12 mouse cellular contexts compared by ENCODE assay signal in the genomic region with DNA sequence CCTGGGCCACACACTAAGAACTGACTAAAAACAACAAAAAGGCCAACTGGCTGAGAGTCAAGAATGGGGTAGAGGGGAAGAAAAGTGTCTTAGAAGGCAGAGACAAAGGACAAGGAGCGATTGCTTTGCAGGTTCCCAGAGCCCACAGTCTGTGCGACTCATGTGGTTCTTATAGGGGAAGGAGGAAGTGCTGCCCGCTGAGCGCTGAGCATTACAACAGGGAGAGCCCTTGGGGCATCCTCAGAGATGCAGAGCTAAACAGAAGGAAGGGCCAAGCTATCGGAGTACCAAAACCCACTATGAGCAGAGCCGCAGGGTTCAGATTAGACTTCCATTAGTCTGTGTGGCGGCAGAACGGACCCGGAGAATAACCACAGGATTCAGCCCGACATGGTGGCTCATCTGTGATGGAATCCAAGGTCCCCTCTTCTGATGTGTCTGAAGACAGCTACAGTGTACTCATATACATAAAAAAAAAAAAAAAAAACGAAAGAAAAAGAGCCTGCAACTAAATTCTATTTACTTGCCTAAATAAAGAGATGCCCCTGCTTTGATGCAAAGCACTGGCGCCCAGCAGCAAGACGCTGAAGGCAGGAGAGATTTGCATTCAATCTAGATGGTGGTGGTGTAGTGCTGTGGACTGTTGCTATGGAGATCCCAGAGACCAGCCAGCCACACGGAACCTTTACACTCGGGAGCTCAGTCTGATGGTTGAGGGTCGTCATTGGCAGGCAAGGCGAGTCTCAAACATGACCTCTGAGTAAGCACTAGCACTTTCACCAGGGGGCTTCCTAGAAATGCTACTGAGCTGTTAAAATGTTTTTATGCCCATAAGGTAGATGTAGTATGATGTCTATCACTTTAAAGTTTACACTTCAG. TPM values are rescaled to one million over a fixed set of nuclear protein-coding genes. Genes with fewer than 3 reads are reported as not detected.
DNase-seq lines count a peak whose midpoint lies in the region; ATAC-seq lines count a peak whose summit lies in the region.
"Had no signal": no experiment of that assay in that cellular context is flagged by ENCODE, and none has a peak within 500 bp of the region (broad histone marks: within the 10 kb centered on the region; RNA-seq: fewer than 3 reads in every experiment).

No protein-coding gene starts in this region.

- 0 out of 2 replicates have a peak, but pooled peaks cover 10% of the 10 kb centered on the region for H3K4me1 ChIP-seq in heart, embryonic 12.5 days (replicated peaks)
- H3K4me1 ChIP-seq in hindbrain, embryonic 16.5 days (ENCODE audit: control insufficient read depth, insufficient read depth, low read depth, low read length) = peaks cover 4% of the 10 kb centered on the region
- no peaks in the 10 kb centered on the region for H3K4me1 ChIP-seq in neural tube, embryonic 14.5 days (ENCODE audit: control insufficient read depth, insufficient read depth, low read length)

- H3K4me3 ChIP-seq in heart, embryonic 12.5 days = no peak overlapping the region
- H3K4me3 ChIP-seq in hindbrain, embryonic 16.5 days (ENCODE audit: low read length) = no peak overlapping the region
- H3K4me3 ChIP-seq in neural tube, embryonic 14.5 days (ENCODE audit: low read depth, low read length) = no peak overlapping the region
- H3K4me3 ChIP-seq: heart, adult 2 months had no signal

- H3K36me3 ChIP-seq in heart, embryonic 12.5 days = no peaks in the 10 kb centered on the region
- H3K36me3 ChIP-seq in hindbrain, embryonic 16.5 days (ENCODE audit: control insufficient read depth, insufficient read depth, low read length) = no peaks in the 10 kb centered on the region
- no peaks in the 10 kb centered on the region for H3K36me3 ChIP-seq in neural tube, embryonic 14.5 days (ENCODE audit: control insufficient read depth, insufficient read depth, low read length)

- H3K9me3 ChIP-seq in heart, embryonic 12.5 days (replicated peaks) = no peaks in the 10 kb centered on the region
- no peaks in the 10 kb centered on the region for H3K9me3 ChIP-seq in hindbrain, embryonic 16.5 days (ENCODE audit: control insufficient read depth, low read length)
- no peaks in the 10 kb centered on the region for H3K9me3 ChIP-seq in neural tube, embryonic 14.5 days (ENCODE audit: control insufficient read depth, low read length)

- peak; percentile 68 for DNase-seq in heart, adult 11 months
- peak; percentile 62 for DNase-seq in ZHBTc4 (ENCODE audit: low read depth, low spot score)
- no peak for DNase-seq in urinary bladder, adult 18-20 months (ENCODE audit: low spot score in 2 of 2)
- no peak for DNase-seq in kidney, adult 9 months
- DNase-seq: adrenal gland, postnatal 25 days; cerebellum, adult 8-10 months; heart, adult 2 months; lung, adult 18-20 months had no signal

- no peak overlapping the region for H3K9ac ChIP-seq in heart, embryonic 12.5 days
- no peak overlapping the region for H3K9ac ChIP-seq in hindbrain, embryonic 16.5 days (ENCODE audit: low read depth, low read length)
- no peak overlapping the region for H3K9ac ChIP-seq in neural tube, embryonic 14.5 days (replicated peaks; ENCODE audit: low read depth, low read length)

- WGBS in heart, embryonic 12.5 days = 58% methylated on average over 17 of the region's 17 CpGs
- WGBS in hindbrain, embryonic 16.5 days = 25% methylated on average over 17 of the region's 17 CpGs
- WGBS in neural tube, embryonic 14.5 days = 40% methylated on average over 17 of the region's 17 CpGs

- no peaks in the 10 kb centered on the region for H3K27me3 ChIP-seq in heart, embryonic 12.5 days (replicated peaks)
- H3K27me3 ChIP-seq in hindbrain, embryonic 16.5 days (replicated peaks; ENCODE audit: control insufficient read depth, insufficient read depth, low read length) = no peaks in the 10 kb centered on the region
- H3K27me3 ChIP-seq in neural tube, embryonic 14.5 days (ENCODE audit: control insufficient read depth, insufficient read depth, low read length) = no peaks in the 10 kb centered on the region

- H3K4me2 ChIP-seq in heart, embryonic 12.5 days = no peak overlapping the region
- 0 out of 2 replicates have a peak overlapping the region, but pooled peaks have one; percentile 13 for H3K4me2 ChIP-seq in hindbrain, embryonic 16.5 days (ENCODE audit: low read length)
- no peak overlapping the region for H3K4me2 ChIP-seq in neural tube, embryonic 14.5 days (ENCODE audit: low read depth, low read length)

- no peak overlapping the region for H3K27ac ChIP-seq in heart, embryonic 12.5 days (ENCODE audit: poor library complexity, severe bottlenecking)
- peak overlapping the region; percentile 65 for H3K27ac ChIP-seq in hindbrain, embryonic 16.5 days (ENCODE audit: low read depth, low read length)
- H3K27ac ChIP-seq in neural tube, embryonic 14.5 days (ENCODE audit: low read depth, low read length) = no peak overlapping the region
- H3K27ac ChIP-seq: heart, adult 2 months had no signal

- no peak for ATAC-seq in heart, embryonic 12.5 days (ENCODE audit: insufficient number of reproducible peaks, low FRiP score)
- peak; percentile 93 for ATAC-seq in hindbrain, embryonic 16.5 days
- peak; percentile 89; the same call in 1 of the 2 replicates for ATAC-seq in neural tube, embryonic 14.5 days (ENCODE audit: low read depth)
- ATAC-seq in activated CD4-positive, CD25-positive, alpha-beta regulatory T cell, adult 4 months = no peak

RNA-seq across cellular contexts. Expression of gene U90926, which starts 3.9 kb away (rescaled TPM):
- polyA plus RNA-seq in heart, embryonic 12.5 days (2016; fragmentation: Nextera tagmentation; extraction: Ambion mirVana) = not detected in 2 replicates
- polyA plus RNA-seq in hindbrain, embryonic 16.5 days (2015; fragmentation: Nextera tagmentation; extraction: Ambion mirVana) = not detected in 2 replicates
- polyA plus RNA-seq in neural tube, embryonic 14.5 days (2014; fragmentation: Nextera tagmentation; extraction: Ambion mirVana) = not detected in 2 replicates
- polyA plus RNA-seq in activated CD4-positive, CD25-positive, alpha-beta regulatory T cell, adult 4 months (2017; shearing (Covaris generic)) = not detected
- polyA plus RNA-seq: heart, adult 2 months had no signal

RNA-seq across cellular contexts. Expression of gene Ppef2, which starts 36.9 kb away (rescaled TPM):
- polyA plus RNA-seq in heart, embryonic 12.5 days (2016; fragmentation: Nextera tagmentation; extraction: Ambion mirVana) = not detected in 2 replicates
- polyA plus RNA-seq in hindbrain, embryonic 16.5 days (2015; fragmentation: Nextera tagmentation; extraction: Ambion mirVana) = 0.62 and 0.68 TPM in 2 replicates
- 0.21 and 0.99 TPM in 2 replicates for polyA plus RNA-seq in neural tube, embryonic 14.5 days (2014; fragmentation: Nextera tagmentation; extraction: Ambion mirVana)
- polyA plus RNA-seq in activated CD4-positive, CD25-positive, alpha-beta regulatory T cell, adult 4 months (2017; shearing (Covaris generic)) = under 1 TPM; 0.15 to 0.34 TPM

RNA-seq across cellular contexts. Expression of gene Naaa, which starts 58.8 kb away (rescaled TPM):
- 4.8 and 6.6 TPM in 2 replicates for polyA plus RNA-seq in heart, embryonic 12.5 days (2016; fragmentation: Nextera tagmentation; extraction: Ambion mirVana)
- polyA plus RNA-seq in hindbrain, embryonic 16.5 days (2015; fragmentation: Nextera tagmentation; extraction: Ambion mirVana) = 23.8 and 28.5 TPM in 2 replicates
- polyA plus RNA-seq in neural tube, embryonic 14.5 days (2014; fragmentation: Nextera tagmentation; extraction: Ambion mirVana) = 23.1 and 23.9 TPM in 2 replicates
- polyA plus RNA-seq in activated CD4-positive, CD25-positive, alpha-beta regulatory T cell, adult 4 months (2017; shearing (Covaris generic)) = 10 to 100 TPM in 1 of 2 experiments, 1 to 10 TPM in 1; 9.2 to 11.5 TPM

Comparison
In these comparisons a context has a peak if more than half of its experiments do, and no peak if none do; other contexts are left out.
1. DNase-seq: peak in heart, adult 11 months (single experiment) and ZHBTc4 (single experiment); none in urinary bladder, adult 18-20 months (0 of 2) and kidney, adult 9 months (single experiment).
2. ATAC-seq: peak in hindbrain, embryonic 16.5 days (single experiment) and neural tube, embryonic 14.5 days (single experiment); none in heart, embryonic 12.5 days (single experiment) and activated CD4-positive, CD25-positive, alpha-beta regulatory T cell, adult 4 months (single experiment).